Mouse (Mus musculus) adipose tissue, adult 10 weeks (tissue): ENCODE data around the gene Zfp944. TPM values are rescaled to one million over a fixed set of nuclear protein-coding genes. Genes with fewer than 3 reads are reported as not detected.

Experiments used
- polyA plus RNA-seq: library from polyadenylated mRNA; stranded (reverse); fragments of 350-450 nt; fragmentation: Illumina TruSeq; extraction: RNeasy Lipid Tissue Mini Kit (QIAGEN cat#74804); gene quantifications from one replicate; pipeline ENCODE4 v1.2.3, GENCODE M21; 2014; ENCODE audit warnings: low read depth, low replicate concordance

Zfp944 gene
- polyA plus RNA-seq: 8.7 TPM

DNA sequence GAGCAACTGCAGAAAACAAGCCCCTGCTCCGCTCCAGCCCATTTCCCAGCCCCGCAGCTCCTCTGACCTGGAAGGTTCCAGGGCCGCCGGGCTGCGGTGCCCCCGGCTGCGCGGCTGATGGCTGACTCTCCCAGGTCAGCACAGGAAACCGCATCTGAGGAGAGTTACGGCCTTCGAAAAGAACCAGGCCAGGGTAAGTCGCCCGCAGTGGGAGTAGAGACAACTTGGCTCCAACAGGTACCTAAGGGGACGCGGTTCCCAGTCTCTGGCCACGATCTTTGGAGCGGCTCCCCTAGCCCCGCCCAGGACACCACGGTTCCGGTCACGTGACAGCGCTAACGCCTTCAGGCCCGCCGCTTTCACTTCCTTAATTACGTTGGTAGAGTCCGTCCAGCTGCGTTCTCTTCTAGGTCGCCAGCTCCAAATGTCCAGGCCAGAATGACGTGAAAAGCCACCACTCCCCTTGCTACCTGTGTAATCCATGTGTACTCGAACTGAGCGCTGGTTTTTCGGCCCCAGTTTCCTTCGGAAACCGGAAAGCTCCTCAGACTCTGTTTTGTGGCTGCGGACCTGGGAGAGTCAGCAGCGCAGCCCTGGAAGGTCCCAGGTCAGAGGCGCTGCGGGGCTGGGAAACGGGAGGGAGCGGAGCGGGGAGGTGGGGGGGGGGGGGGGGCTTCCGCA lies at the start of gene Zfp944, which contains the start of gene Zfp758:
TSS of gene Zfp944 (minus strand) at position 300 of the 681 bp plus-strand sequence.
TSS of gene Zfp758 (plus strand) at position 353 of the 681 bp plus-strand sequence.

DNA sequence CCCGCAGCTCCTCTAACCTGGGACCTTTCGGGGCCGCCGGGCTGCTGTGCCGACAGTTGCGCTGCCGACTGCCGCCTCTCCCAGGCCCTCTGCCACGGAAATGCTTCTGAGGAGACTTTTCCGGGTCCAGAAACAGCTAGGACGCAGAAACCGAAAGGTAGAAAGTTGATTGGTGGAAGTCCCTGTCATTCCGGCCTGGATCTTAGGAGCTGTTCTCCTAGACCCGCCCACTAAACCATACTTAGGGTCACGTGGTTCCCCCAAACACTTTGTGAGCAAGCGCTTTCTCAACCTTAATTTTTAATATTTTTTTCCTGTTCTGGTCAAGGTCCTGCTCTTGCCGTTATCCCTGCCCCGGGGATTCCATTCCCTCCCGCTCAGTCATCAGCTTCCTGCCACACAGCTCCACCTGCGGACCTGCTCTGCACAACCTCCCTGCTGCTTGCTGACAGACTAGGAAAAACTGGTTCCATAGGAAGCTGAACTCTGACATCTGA lies 46.4 kb downstream of the Zfp944 start, which contains the start of gene CT030661.1:
TSS of gene CT030661.1 (minus strand) at position 108 of the 497 bp plus-strand sequence.

Other genes with a start within 250 kb of the Zfp944 start
- gene Zfp947, start 195.2 kb downstream of the Zfp944 start, polyA plus RNA-seq: 2.1 TPM
- 4.5 TPM for gene Zfp994, start 135.8 kb downstream of the Zfp944 start, polyA plus RNA-seq
- gene CT030661.1, start 46.6 kb downstream of the Zfp944 start, polyA plus RNA-seq: 11.7 TPM
- gene Zfp758, start 53 bp upstream of the Zfp944 start, polyA plus RNA-seq: 8.6 TPM
- 9.7 TPM for gene Zfp946, start 62.8 kb upstream of the Zfp944 start, polyA plus RNA-seq
- gene Vmn2r111, start 212.1 kb upstream of the Zfp944 start, polyA plus RNA-seq: not detected
- gene Vmn2r112, start 239.6 kb upstream of the Zfp944 start, polyA plus RNA-seq: not detected